Mouse (Mus musculus) liver, postnatal 0 days (tissue): ENCODE measurements around the gene Mapkap1. TPM values are rescaled to one million over a fixed set of nuclear protein-coding genes. Genes with fewer than 3 reads are reported as not detected.

ENCODE experiments used
- ATAC-seq: fragments of 200-750 bp; cut with Nextera tagmentation; 2 replicates; pipeline ENCODE4 v1.8.0; 2017; ENCODE audit warnings: mild to moderate bottlenecking, moderate library complexity
- DNase-seq: peaks from one replicate; pipeline ENCODE4 v3.0.0-alpha.2; 2016
- H3K27ac ChIP-seq: fragments of 300-500 bp; sonication (generic); 2 replicates; pipeline ENCODE4 v1.5.1; 2014; ENCODE audit warnings: antibody characterized with exemption, moderate library complexity, mild to moderate bottlenecking, low read depth
- H3K27me3 ChIP-seq: fragments of 300-500 bp; sonication (generic); 2 replicates; pipeline ENCODE4 v1.6.1; 2014; ENCODE audit warnings: low read length, control low read depth, mixed read lengths; ENCODE audit not compliant: insufficient read depth
- H3K36me3 ChIP-seq: fragments of 300-500 bp; sonication (generic); replicated peaks from 2 replicates; pipeline ENCODE4 v1.6.1; 2014; ENCODE audit warnings: mild to moderate bottlenecking, control low read depth, low read length, moderate library complexity, mixed read lengths; ENCODE audit not compliant: insufficient read depth
- H3K4me1 ChIP-seq: fragments of 300-500 bp; sonication (generic); 2 replicates; pipeline ENCODE4 v1.6.1; 2014; ENCODE audit warnings: antibody characterized with exemption, mild to moderate bottlenecking, control low read depth; ENCODE audit not compliant: insufficient read depth
- H3K4me2 ChIP-seq: fragments of 300-500 bp; sonication (generic); 2 replicates; pipeline ENCODE4 v1.6.1; 2014; ENCODE audit warnings: low read depth, mild to moderate bottlenecking, low read length, moderate library complexity, mixed read lengths
- H3K4me3 ChIP-seq: fragments of 300-500 bp; sonication (generic); 2 replicates; pipeline ENCODE4 v1.5.1; 2014; ENCODE audit warnings: low read depth, low read length
- H3K9ac ChIP-seq: fragments of 300-500 bp; sonication (generic); replicated peaks from 2 replicates; pipeline ENCODE4 v1.6.1; 2014; ENCODE audit warnings: mild to moderate bottlenecking, moderate library complexity
- H3K9me3 ChIP-seq: fragments of 300-500 bp; sonication (generic); 2 replicates; pipeline ENCODE4 v1.6.1; 2016; ENCODE audit warnings: mild to moderate bottlenecking, control low read depth, low read length, mixed read lengths
- CTCF ChIP-seq: sonication (generic); IDR thresholded peaks from 2 replicates; pipeline ENCODE4 v1.5.1; 2016; ENCODE audit warnings: antibody characterized with exemption, low read depth
- EP300 ChIP-seq: IDR thresholded peaks from 2 replicates; pipeline ENCODE4 v1.6.1; 2016; ENCODE audit warnings: antibody characterized with exemption, low read depth, mild to moderate bottlenecking
- WGBS: fragments of 180-500 bp; shearing (Covaris S2); extraction: QIAGEN DNeasy Blood & Tissue Kit; methylation state at CpG from one replicate; pipeline ENCODE4 v1.1.7; 2014; ENCODE audit not compliant: insufficient replicate concordance; 5-methylcytosine and 5-hydroxymethylcytosine counted together
- polyA plus RNA-seq: library from polyadenylated mRNA; unstranded; fragments of >200 nt; fragmentation: Nextera tagmentation; extraction: Ambion mirVana; gene quantifications from 2 replicates; pipeline ENCODE4 v1.2.1, GENCODE M21; 2015

Gene Mapkap1
- polyA plus RNA-seq, 1 experiment from 2014 or later: 31.3 TPM

DNA sequence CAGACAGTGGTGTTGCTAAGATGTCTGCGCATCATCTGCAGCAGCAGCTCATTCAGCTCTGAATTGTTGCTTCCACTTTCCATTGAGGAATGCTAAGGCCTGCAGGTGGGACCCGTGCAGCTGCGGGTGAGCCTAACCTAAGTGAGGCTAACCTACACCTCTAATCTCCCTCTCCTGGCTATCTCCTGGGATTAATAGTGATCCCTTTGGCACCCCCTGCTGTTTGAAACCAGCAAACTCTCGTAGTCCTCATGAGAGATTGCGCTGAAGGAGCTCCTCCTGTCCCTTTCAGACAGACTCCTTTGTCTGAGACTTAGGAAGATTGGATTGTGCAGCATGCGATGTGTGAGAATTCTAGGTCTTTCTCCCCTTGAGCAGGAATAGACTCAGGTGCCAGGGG lies 113.0 kb downstream of the Mapkap1 start:
- H3K27ac ChIP-seq: no peak overlapping the region
- H3K4me3 ChIP-seq: no peak overlapping the region
- TF ChIP-seq CTCF: peak; percentile 72
- no peak for TF ChIP-seq EP300
- no peaks in the 10 kb centered on the region for H3K9me3 ChIP-seq
- H3K9ac ChIP-seq: no peak overlapping the region
- no peak overlapping the region for H3K4me2 ChIP-seq
- peaks cover 7% of the 10 kb centered on the region; the same call in 1 of the 2 replicates for H3K36me3 ChIP-seq
- peak; percentile 51 for DNase-seq
- H3K27me3 ChIP-seq: no peaks in the 10 kb centered on the region
- no peak for ATAC-seq
- no peaks in the 10 kb centered on the region for H3K4me1 ChIP-seq
- WGBS: 67% methylated on average over 6 of the region's 6 CpGs

DNA sequence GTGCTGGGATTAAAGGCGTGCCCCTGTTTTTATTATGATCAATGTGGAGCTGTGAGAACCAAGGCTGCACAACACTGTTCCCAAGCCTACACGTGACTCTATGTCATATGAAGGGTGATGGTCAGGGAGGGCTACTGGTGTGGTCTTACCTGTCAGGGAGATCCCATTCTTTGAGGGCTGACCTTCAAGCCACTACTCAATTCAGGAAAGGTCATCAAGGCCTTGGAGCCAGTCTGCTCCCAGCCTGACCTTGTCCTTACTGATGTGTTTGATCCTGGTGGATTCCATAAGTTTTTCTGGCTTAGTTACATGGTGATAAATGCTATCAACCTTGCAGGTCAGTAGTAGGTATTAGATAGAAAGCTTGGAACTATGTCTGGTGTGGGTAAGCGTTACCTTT lies 114.8 kb downstream of the Mapkap1 start:
- no peak overlapping the region for H3K4me2 ChIP-seq
- no peaks in the 10 kb centered on the region for H3K4me1 ChIP-seq
- H3K36me3 ChIP-seq: peaks cover 7% of the 10 kb centered on the region; the same call in 1 of the 2 replicates
- H3K27me3 ChIP-seq: no peaks in the 10 kb centered on the region
- H3K9me3 ChIP-seq: no peaks in the 10 kb centered on the region
- no peak overlapping the region for H3K27ac ChIP-seq
- TF ChIP-seq EP300: no peak
- no peak for TF ChIP-seq CTCF
- ATAC-seq (no peak), DNase-seq (no peak)
- 85% methylated on average over 3 of the region's 3 CpGs for WGBS
- H3K4me3 ChIP-seq: no peak overlapping the region
- no peak overlapping the region for H3K9ac ChIP-seq

DNA sequence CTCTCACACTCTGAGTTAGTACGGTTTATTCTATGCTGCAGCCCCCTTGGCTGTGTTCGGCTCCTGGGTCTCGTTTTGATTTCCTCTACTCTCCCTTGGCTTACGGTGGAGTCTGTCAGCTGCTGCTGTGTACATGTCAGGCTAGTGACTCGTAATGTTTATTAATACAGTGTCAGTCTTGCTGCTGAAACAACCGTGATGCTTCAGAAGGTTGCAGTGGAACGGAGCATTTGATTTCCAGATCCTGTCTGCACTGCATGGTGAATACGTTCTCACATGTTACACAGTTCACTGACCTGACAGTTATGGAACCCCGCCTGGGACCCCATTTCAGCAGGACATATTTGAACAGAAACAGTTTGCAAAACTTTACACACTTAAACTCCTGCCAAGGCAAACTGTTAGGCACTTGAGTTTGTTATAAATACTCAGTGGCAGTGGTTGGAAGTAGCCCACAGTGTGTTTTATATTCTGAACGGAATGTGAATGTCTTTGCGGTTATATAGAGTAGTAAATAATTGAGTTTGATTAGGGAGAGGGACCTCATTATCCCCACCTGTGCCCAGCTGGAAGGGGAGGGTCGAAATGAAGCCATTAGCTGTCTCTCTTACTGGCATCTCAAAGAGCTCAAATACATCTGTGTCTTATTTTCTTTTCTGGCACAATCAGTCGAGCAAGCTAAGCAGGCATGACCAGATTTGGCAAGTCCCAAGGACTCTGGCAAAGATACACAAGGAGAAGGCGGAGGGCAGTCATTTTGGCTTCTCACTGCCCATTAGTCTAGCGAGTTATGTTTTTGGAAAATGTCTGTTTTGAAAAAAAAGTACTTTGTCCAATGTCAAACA lies 120.2 kb downstream of the Mapkap1 start:
- H3K27me3 ChIP-seq: no peaks in the 10 kb centered on the region
- peaks cover 7% of the 10 kb centered on the region for H3K4me1 ChIP-seq
- H3K36me3 ChIP-seq: no peaks in the 10 kb centered on the region; the same call in 1 of the 2 replicates
- no peak overlapping the region for H3K4me3 ChIP-seq
- H3K9ac ChIP-seq: no peak overlapping the region
- ATAC-seq (no peak), DNase-seq (no peak)
- 72% methylated on average over 15 of the region's 15 CpGs for WGBS
- H3K9me3 ChIP-seq: no peaks in the 10 kb centered on the region
- H3K4me2 ChIP-seq: no peak overlapping the region
- TF ChIP-seq EP300 (no peak), CTCF (no peak)
- no peak overlapping the region for H3K27ac ChIP-seq

DNA sequence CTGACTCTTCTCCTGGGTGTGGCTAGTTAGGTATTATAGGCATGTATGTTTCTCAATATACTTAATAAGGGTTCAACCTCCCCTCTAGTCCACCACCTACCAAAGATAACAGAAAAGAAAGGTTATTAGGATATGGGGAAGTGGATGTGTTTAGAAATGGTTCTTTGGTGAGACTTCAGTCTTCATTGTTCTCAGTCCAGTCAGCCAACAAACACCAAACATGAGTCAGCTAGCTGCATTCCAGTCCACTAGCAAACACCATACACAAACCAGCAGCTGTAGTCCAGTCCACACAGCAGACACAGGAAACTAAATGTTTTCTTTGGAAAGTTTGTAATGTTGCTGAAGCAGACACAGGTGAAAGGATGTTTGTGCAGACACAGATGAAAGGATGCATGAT lies 121.9 kb downstream of the Mapkap1 start:
- H3K4me3 ChIP-seq: no peak overlapping the region
- H3K9me3 ChIP-seq: no peaks in the 10 kb centered on the region
- H3K4me2 ChIP-seq: no peak overlapping the region
- DNase-seq: no peak
- H3K4me1 ChIP-seq: peaks cover 7% of the 10 kb centered on the region
- no peaks in the 10 kb centered on the region for H3K27me3 ChIP-seq
- no peak for ATAC-seq
- no peaks in the 10 kb centered on the region for H3K36me3 ChIP-seq
- H3K9ac ChIP-seq: no peak overlapping the region
- no peak for TF ChIP-seq CTCF
- TF ChIP-seq EP300: no peak
- no peak overlapping the region for H3K27ac ChIP-seq

DNA sequence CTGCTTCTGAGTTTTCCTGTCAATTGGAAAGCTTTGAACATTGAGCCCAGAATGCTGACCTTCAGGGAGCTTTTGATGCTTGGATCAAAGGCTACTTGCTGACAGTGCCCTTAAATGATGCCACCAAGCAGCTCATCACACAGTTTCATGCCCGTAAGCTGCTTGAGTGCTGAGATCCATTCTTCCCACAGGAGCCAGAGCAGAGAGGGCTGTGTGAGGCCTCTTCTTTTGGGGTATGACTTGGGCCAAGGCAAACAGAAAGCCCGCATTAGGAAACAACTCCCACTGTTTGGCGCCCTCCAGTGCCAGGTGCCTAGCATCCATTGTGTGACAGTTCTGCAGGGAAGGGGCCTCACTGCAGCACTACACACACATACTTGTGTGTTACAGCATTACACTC lies 123.5 kb downstream of the Mapkap1 start:
- Histone ChIP-seq H3K9me3 (no peaks in the 10 kb centered on the region), H3K4me1 (peaks cover 7% of the 10 kb centered on the region), H3K27me3 (no peaks in the 10 kb centered on the region), H3K36me3 (peaks cover 4% of the 10 kb centered on the region; the same call in 1 of the 2 replicates), H3K4me3 (no peak overlapping the region), H3K27ac (no peak overlapping the region), H3K4me2 (no peak overlapping the region), H3K9ac (no peak overlapping the region)
- DNase-seq (peak; percentile 22), ATAC-seq (no peak)
- 73% methylated on average over 3 of the region's 3 CpGs for WGBS
- TF ChIP-seq EP300: no peak
- peak; percentile 41 for TF ChIP-seq CTCF

DNA sequence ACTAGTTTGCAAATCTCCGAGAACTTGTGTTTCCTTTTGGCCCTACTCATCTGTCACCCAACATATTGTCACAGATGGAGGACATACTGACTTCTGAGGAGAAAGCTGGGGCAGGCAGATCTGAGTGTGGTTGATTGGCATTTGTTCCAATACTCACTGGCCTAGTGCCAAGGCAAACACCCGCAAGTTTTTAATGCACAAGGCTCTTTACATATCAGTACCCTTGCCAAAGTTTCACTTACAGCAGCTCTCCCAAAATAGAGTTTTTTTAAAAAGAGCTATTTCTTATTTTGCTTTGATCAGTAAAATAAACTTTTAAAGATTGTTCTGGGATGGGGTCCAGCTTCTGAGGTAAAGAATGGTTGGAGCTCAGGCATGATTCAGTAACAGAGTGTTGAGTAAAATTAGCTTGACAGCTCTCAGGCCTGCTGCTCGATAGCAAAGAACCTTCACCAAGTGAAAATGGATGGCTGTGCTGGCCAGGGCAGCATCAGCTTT lies 125.3 kb downstream of the Mapkap1 start:
- DNase-seq (peak; percentile 24), ATAC-seq (no peak)
- Histone ChIP-seq H3K4me2 (no peak overlapping the region), H3K36me3 (peaks cover 4% of the 10 kb centered on the region; the same call in 1 of the 2 replicates), H3K27ac (no peak overlapping the region), H3K27me3 (no peaks in the 10 kb centered on the region), H3K9me3 (no peaks in the 10 kb centered on the region), H3K4me1 (peaks cover 7% of the 10 kb centered on the region), H3K9ac (no peak overlapping the region), H3K4me3 (no peak overlapping the region)
- TF ChIP-seq EP300: no peak
- no peak for TF ChIP-seq CTCF
- WGBS: 63% methylated on average over 3 of the region's 3 CpGs
